Mouse (Mus musculus) retina, postnatal 1 day (tissue): ENCODE measurements around the gene Ptch1.

Source experiments
- DNase-seq: peaks from one replicate; pipeline ENCODE4 v3.0.0-alpha.2; 2012

The Ptch1 gene

DNA sequence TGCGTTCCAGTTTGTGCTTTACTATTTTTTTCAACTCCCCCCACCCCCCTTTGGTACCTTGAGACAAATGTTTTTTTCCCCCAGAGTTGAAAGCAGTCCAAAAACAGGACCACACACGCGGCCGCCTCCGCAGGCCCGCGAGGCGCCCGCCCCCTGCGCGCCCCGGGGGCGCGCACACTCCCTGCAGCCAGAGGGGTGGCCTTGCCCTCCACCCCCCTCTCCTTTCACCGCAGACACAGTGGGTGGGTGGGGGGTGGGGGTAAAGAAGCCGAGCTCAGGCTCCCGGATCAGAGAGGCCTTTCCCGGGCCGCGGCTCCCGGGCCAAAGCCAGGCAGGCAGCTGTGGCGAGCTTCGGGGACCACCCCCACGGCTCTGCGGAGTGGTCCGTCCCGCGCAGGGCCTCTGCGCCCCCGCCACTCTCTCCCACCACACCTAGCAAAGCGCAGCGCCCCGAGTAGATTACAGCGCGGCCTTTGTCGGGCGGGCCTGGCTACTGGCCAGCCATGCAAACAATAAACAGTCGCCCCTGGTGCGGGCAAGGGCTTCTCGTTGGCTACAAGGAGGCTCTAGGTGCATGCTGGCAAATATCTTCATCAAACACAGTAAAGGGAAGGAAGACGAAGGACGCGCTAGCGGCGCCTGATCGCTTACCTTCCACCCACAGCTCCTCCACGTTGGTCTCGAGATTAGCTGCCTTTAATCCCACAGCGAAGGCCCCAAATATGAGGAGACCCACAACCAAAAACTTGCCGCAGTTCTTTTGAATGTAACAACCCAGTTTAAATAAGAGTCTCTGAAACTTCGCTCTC, 10.2 kb downstream of the Ptch1 start:
- peak; percentile 96 for DNase-seq

DNA sequence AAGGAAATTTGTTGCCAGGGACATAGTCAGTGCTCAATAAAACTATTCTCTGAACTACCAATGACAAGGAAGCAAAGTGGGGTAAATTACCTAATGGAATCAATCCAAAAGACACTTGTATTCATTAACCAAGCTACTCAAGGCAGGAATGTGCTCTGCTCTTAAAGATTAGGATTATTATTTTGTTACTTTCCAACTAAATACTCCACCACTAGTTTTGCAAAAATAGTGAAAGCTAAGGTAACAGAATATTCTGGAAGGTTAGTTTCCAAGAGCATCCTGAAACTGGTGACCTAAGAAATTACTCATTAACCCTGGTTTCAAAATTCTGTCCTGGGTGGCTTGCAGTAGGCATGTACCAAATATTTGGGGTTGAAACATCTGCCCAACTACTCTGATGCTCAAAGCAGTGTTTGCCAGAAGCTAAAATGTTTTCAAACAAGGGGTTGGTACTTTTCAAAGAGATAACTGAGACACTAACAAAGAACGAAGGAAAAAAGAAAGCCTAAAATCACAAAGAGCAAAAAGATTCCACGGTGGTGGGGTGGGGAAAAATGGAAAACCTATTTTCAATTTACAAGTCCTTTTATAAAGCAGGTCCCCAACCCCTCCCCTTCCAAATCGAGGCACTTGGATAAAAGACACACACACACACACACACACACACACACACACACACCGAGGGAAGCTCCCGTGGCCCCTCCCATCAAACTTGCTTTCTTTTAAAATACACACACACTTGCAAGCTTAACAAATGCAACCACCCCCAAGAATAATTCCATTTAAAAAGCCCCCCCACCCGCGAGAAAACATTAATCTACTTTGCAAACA, 11.0 kb downstream of the Ptch1 start:
- no peak for DNase-seq

DNA sequence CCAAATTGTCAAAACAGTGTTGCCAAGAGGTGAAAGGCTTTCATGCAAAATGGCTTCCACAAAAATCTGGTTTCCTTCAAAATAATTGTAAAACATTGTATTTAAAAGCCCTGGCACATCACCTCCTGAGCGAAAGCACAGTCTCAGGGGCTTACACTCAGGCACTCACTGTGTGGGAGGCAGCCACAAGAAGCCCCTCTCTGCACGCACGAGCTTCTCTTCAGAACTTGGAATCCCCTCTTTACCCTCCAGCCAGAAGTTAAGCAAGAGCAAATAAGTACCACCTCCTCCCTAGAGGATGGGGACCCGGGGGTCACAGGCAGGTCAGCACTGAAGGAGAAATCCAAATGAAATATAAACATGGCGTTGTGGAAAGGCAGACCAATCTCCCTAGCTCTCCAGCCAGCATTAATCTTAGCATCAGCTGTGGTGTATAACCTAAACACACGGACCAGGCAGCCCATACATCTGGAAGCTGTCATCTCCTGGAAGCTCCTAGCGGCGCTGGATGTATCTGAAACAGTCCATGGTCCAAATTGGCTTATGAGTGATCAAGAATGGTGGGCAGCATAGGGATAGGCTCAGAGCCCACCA, 15.0 kb downstream of the Ptch1 start:
- no peak for DNase-seq

- DNase-seq, result no peak
Measured at GRCm38 (mm10) chr13:63556431-63556830, 17.0 kb downstream of the Ptch1 start.

GRCm38 (mm10) chr13:63555885-63556284, 17.5 kb downstream of the Ptch1 start:
- DNase-seq, result no peak

GRCm38 (mm10) chr13:63554569-63554968, 18.8 kb downstream of the Ptch1 start:
- DNase-seq, result peak; percentile 78

- DNase-seq, result peak; percentile 61
Measured at GRCm38 (mm10) chr13:63553436-63553835, 20.0 kb downstream of the Ptch1 start.

GRCm38 (mm10) chr13:63552291-63552932, 21.0 kb downstream of the Ptch1 start:
- DNase-seq, result peak; percentile 95

- peak; percentile 74 for DNase-seq
Measured at GRCm38 (mm10) chr13:63551552-63552290, 21.7 kb downstream of the Ptch1 start.

DNA sequence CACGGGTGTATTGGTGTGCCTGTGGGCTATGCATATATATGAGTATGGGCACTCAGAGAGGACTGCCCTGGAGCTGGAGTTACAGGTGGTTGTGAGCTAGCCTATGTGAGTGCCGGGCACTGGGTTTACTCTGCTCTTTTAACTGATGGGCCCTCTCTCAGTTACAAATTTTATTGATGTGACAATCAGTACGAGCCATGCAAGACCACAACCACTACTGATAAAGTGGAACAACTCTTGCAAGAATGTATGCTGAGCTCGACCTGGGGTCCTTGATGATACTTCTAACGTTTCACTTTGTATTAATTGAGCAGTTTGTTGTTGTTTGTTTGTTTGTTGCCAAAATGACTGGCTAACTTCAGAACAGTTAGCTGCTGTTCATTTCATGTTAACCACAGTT, 23.0 kb downstream of the Ptch1 start:
- no peak for DNase-seq

GRCm38 (mm10) chr13:63549210-63549609, 24.2 kb downstream of the Ptch1 start:
- no peak for DNase-seq

DNA sequence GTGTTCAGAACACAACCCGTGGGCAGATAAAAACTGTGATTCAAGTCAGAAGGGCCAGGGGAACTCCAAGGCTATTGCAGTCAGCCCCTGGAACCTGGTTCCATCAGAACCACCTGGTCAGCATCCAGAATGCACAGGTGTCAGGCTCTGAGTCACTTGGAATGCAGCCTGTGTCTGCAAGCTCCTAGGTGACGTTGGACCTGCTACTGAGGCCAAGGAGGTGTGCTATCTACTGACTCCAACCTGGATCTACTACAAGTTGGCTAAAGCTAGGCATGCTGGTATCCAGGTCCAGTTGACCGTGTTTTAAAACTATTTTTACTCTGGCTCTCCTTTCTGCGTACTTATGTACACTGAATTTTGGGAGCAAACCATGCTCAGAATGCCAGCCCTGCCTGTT, 24.8 kb downstream of the Ptch1 start:
- DNase-seq, result no peak

DNA sequence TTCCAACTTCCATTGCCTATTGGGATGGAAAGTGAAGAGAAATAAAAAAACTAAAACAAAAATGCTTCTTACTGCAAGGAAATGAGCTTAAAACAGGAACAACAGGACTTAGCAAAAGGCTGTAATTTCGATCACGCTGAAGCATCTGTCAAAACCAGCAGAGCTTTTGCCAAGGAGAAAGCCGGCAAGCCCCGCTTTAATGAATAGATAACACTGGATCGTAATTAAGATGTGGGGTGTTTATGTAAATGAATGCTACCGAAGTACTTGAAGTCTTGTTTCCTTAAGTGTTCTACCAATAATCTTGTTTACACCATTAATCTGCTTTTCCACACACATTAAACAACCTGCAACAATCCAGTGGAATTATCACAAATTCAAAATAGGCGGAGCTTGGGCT, 28.1 kb downstream of the Ptch1 start:
- DNase-seq, result no peak

- DNase-seq, result no peak
Measured at GRCm38 (mm10) chr13:63544967-63545253, 28.5 kb downstream of the Ptch1 start.

DNA sequence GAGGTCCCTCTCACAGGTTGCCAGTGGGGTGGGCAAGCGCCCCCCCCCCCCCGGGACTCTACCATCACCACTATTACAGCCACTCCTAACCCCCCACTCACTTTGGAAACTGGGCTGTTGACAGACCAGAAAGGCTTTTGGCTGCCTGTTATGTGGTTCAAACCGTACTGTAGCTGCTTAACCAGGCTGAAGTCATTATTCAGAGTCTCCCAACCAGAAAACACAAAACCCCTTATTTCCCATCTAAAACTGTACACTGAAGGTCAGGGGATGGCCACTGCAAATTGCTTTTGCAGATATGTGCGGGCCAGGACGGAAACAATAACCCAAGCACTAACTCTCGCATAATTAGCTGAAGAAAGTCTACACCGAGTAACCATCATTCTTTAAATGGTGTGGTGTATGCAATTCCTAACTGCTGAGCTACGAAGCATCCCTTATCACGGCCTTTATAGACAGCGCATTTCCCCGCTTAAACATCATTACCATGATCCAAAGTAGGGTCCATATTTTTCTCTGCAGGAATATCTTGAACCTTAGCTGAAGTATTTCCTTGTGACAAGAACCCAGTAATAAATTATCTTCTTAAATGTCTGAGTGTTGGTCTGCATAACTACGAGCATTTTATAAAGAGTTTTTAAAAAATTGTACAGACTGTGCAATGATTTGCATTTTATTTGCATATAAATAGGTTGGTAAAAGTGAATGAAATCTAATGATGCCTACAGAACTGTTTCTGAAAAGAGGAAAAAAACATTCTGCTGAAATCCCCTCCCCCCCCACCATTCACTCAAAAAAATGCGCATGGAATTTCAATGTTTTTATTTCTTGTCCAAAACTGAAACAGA, 29.1 kb downstream of the Ptch1 start:
- peak; percentile 59 for DNase-seq

GRCm38 (mm10) chr13:63543459-63543858, 29.9 kb downstream of the Ptch1 start:
- DNase-seq, result no peak

- DNase-seq, result peak; percentile 53
Measured at GRCm38 (mm10) chr13:63542796-63543384, 30.5 kb downstream of the Ptch1 start.

GRCm38 (mm10) chr13:63541510-63541909, 31.9 kb downstream of the Ptch1 start:
- no peak for DNase-seq

GRCm38 (mm10) chr13:63540584-63540983, 32.8 kb downstream of the Ptch1 start:
- no peak for DNase-seq

GRCm38 (mm10) chr13:63534981-63535380, 38.4 kb downstream of the Ptch1 start:
- DNase-seq, result no peak

- no peak for DNase-seq
Measured at GRCm38 (mm10) chr13:63530857-63531256, 42.5 kb downstream of the Ptch1 start.
